Mouse (Mus musculus): Measurements from ENCODE around the gene Peg10. TPM values are rescaled to one million over a fixed set of nuclear protein-coding genes. Genes with fewer than 3 reads are reported as not detected.

The Peg10 gene
- total and polyA plus RNA-seq, 2 experiments from 2014 or later = 0.42 to 6.5 TPM

- no peaks in the 10 kb centered on the region for H3K27me3 ChIP-seq (ENCODE audit: control insufficient read depth, insufficient read depth, low read length)
- H3K4me2 ChIP-seq (ENCODE audit: low read depth, low read length) = no peak overlapping the region
- no peak overlapping the region for H3K4me3 ChIP-seq (ENCODE audit: low read depth, low read length)
- no peaks in the 10 kb centered on the region for H3K36me3 ChIP-seq (replicated peaks; ENCODE audit: control insufficient read depth, insufficient read depth, low read length)
- no peak overlapping the region for H3K27ac ChIP-seq (ENCODE audit: low read depth)
- DNase-seq (ENCODE audit: low spot score) = no peak
- TF ChIP-seq CTCF (IDR thresholded peaks at IDR 0.05; ENCODE audit: low read depth) = no peak
- TF ChIP-seq EP300 (IDR thresholded peaks at IDR 0.05; ENCODE audit: low read depth) = no peak
- H3K9me3 ChIP-seq (replicated peaks; ENCODE audit: control insufficient read depth, low read length) = no peaks in the 10 kb centered on the region
- WGBS = 51% methylated on average over 13 of the region's 13 CpGs
- H3K9ac ChIP-seq (replicated peaks; ENCODE audit: low read depth, low read length) = no peak overlapping the region
- no peak for ATAC-seq (ENCODE audit: insufficient read depth, low read depth)
- H3K4me1 ChIP-seq (ENCODE audit: control insufficient read depth, insufficient read depth) = peaks cover 16% of the 10 kb centered on the region
Measured at GRCm38 (mm10) chr6:4739522-4740355, 7.4 kb upstream of the Peg10 start.

- peak; percentile 78 for DNase-seq (ENCODE audit: low spot score)
- Histone ChIP-seq H3K4me2 (ENCODE audit: low read depth, low read length) (no peak overlapping the region), H3K4me3 (ENCODE audit: low read depth, low read length) (no peak overlapping the region), H3K9me3 (replicated peaks; ENCODE audit: control insufficient read depth, low read length) (no peaks in the 10 kb centered on the region), H3K27ac (ENCODE audit: low read depth) (peak overlapping the region; percentile 63; the same call in 1 of the 2 replicates), H3K9ac (replicated peaks; ENCODE audit: low read depth, low read length) (no peak overlapping the region), H3K27me3 (ENCODE audit: control insufficient read depth, insufficient read depth, low read length) (no peaks in the 10 kb centered on the region), H3K36me3 (replicated peaks; ENCODE audit: control insufficient read depth, insufficient read depth, low read length) (no peaks in the 10 kb centered on the region), H3K4me1 (ENCODE audit: control insufficient read depth, insufficient read depth) (peaks cover 16% of the 10 kb centered on the region)
- peak; percentile 58; the same call in 1 of the 2 replicates for ATAC-seq (ENCODE audit: insufficient read depth, low read depth)
- WGBS = 9% methylated on average over 6 of the region's 6 CpGs
- TF ChIP-seq EP300 (IDR thresholded peaks at IDR 0.05; ENCODE audit: low read depth) (no peak), CTCF (IDR thresholded peaks at IDR 0.05; ENCODE audit: low read depth) (no peak)
Measured at GRCm38 (mm10) chr6:4740511-4740910, 6.6 kb upstream of the Peg10 start.

- no peaks in the 10 kb centered on the region for H3K9me3 ChIP-seq (replicated peaks; ENCODE audit: control insufficient read depth, low read length)
- H3K9ac ChIP-seq (replicated peaks; ENCODE audit: low read depth, low read length) = peak overlapping the region; percentile 73
- H3K4me1 ChIP-seq (ENCODE audit: control insufficient read depth, insufficient read depth) = no peaks in the 10 kb centered on the region
- ATAC-seq (ENCODE audit: insufficient read depth, low read depth) (no peak), DNase-seq (ENCODE audit: low spot score) (no peak)
- 51% methylated on average over 22 of the region's 22 CpGs for WGBS
- no peaks in the 10 kb centered on the region for H3K27me3 ChIP-seq (ENCODE audit: control insufficient read depth, insufficient read depth, low read length)
- peak overlapping the region; percentile 76 for H3K27ac ChIP-seq (ENCODE audit: low read depth)
- H3K4me3 ChIP-seq (ENCODE audit: low read depth, low read length) = peak overlapping the region; percentile 54
- H3K36me3 ChIP-seq (replicated peaks; ENCODE audit: control insufficient read depth, insufficient read depth, low read length) = no peaks in the 10 kb centered on the region
- H3K4me2 ChIP-seq (ENCODE audit: low read depth, low read length) = peak overlapping the region; percentile 66
- TF ChIP-seq EP300 (IDR thresholded peaks at IDR 0.05; ENCODE audit: low read depth) (no peak), CTCF (IDR thresholded peaks at IDR 0.05; ENCODE audit: low read depth) (no peak)
Measured at GRCm38 (mm10) chr6:4746036-4746695, 940 bp upstream of the Peg10 start.

- Histone ChIP-seq H3K4me2 (ENCODE audit: low read depth, low read length) (peak overlapping the region; percentile 66), H3K9me3 (replicated peaks; ENCODE audit: control insufficient read depth, low read length) (no peaks in the 10 kb centered on the region), H3K9ac (replicated peaks; ENCODE audit: low read depth, low read length) (no peak overlapping the region), H3K36me3 (replicated peaks; ENCODE audit: control insufficient read depth, insufficient read depth, low read length) (no peaks in the 10 kb centered on the region), H3K27ac (ENCODE audit: low read depth) (no peak overlapping the region), H3K27me3 (ENCODE audit: control insufficient read depth, insufficient read depth, low read length) (no peaks in the 10 kb centered on the region), H3K4me1 (ENCODE audit: control insufficient read depth, insufficient read depth) (no peaks in the 10 kb centered on the region), H3K4me3 (ENCODE audit: low read depth, low read length) (peak overlapping the region; percentile 54)
- peak; percentile 53 for DNase-seq (ENCODE audit: low spot score)
- 52% methylated on average over 71 of the region's 71 CpGs for WGBS
- TF ChIP-seq EP300 (IDR thresholded peaks at IDR 0.05; ENCODE audit: low read depth) (no peak), CTCF (IDR thresholded peaks at IDR 0.05; ENCODE audit: low read depth) (no peak)
- no peak for ATAC-seq (ENCODE audit: insufficient read depth, low read depth)
Measured at GRCm38 (mm10) chr6:4747677-4748505, 785 bp downstream of the Peg10 start.

- H3K4me1 ChIP-seq (ENCODE audit: control insufficient read depth, insufficient read depth) = no peaks in the 10 kb centered on the region
- peak overlapping the region; percentile 54 for H3K4me3 ChIP-seq (ENCODE audit: low read depth, low read length)
- DNase-seq (ENCODE audit: low spot score) = no peak
- H3K36me3 ChIP-seq (replicated peaks; ENCODE audit: control insufficient read depth, insufficient read depth, low read length) = no peaks in the 10 kb centered on the region
- H3K4me2 ChIP-seq (ENCODE audit: low read depth, low read length) = peak overlapping the region; percentile 66
- 57% methylated on average over 15 of the region's 15 CpGs for WGBS
- no peak overlapping the region for H3K27ac ChIP-seq (ENCODE audit: low read depth)
- ATAC-seq (ENCODE audit: insufficient read depth, low read depth) = 0 out of 2 replicates have a peak, but pooled peaks have one; percentile 5
- H3K9me3 ChIP-seq (replicated peaks; ENCODE audit: control insufficient read depth, low read length) = no peaks in the 10 kb centered on the region
- no peak for TF ChIP-seq CTCF (IDR thresholded peaks at IDR 0.05; ENCODE audit: low read depth)
- no peak for TF ChIP-seq EP300 (IDR thresholded peaks at IDR 0.05; ENCODE audit: low read depth)
- no peak overlapping the region for H3K9ac ChIP-seq (replicated peaks; ENCODE audit: low read depth, low read length)
- no peaks in the 10 kb centered on the region for H3K27me3 ChIP-seq (ENCODE audit: control insufficient read depth, insufficient read depth, low read length)
Measured at GRCm38 (mm10) chr6:4748506-4748961, 1.4 kb downstream of the Peg10 start.

Measured in heart, postnatal 0 days (tissue).